Mouse (Mus musculus): ENCODE measurements at regions not wholly inside any gene's neighbourhood (a gene's known extent, or its start where the extent isn't known, plus 50 kb on each side); places are given as distances from the start of the nearest gene placed in this dataset.
A peak's percentile ranks its signal among the peaks of the same experiment; 100 is the strongest.
"Not testable (repeated sequence)": the region's sequence is repeated elsewhere in the genome, so short reads cannot be mapped to it uniquely, and the experiment has no call there.

DNA sequence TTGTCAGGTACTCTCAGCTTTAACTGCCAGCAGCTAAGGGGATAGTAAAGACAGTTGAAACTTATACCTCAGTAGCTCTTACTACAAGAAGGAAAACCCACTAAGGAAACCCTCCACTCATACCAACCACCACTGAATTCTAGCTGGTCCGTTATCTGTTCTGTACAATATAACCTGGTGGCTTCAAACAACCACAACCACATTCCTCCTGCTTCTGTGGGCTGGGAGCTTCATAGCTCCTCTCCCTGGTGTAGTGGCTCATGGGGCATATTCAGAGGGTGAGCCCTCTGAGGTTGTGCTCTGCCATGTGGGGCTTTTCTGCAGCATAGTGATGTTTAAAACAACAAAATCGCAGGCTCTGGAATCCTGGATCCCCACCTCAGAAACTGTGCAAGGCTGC, 110.0 kb upstream of the Arid1b start:
- DNase-seq (ENCODE audit: low spot score), result no peak

- no peak for DNase-seq (ENCODE audit: low spot score)
Observed at GRCm38 (mm10) chr17:4884761-4885160, 109.4 kb upstream of the Arid1b start.

DNA sequence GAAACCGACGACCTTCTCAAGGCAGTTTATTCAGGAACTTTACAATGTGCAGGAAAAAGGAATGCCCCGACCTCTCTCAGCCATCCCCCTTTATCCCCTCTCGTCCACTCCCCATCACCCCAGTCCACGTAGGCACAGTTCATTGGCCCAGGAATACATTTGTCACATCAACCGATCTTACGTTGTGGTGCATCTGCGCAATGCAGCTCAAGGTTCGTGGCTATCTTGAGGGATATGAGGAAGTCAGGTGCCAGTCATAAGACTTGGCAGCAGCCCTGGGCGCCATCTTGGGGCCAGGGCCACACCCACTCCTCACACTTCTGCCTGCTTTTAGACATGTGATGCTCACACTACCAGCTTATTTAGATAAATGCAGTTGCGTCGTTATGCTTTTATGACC, 106.8 kb upstream of the Arid1b start:
- DNase-seq (ENCODE audit: low spot score), result not testable (repeated sequence)

DNA sequence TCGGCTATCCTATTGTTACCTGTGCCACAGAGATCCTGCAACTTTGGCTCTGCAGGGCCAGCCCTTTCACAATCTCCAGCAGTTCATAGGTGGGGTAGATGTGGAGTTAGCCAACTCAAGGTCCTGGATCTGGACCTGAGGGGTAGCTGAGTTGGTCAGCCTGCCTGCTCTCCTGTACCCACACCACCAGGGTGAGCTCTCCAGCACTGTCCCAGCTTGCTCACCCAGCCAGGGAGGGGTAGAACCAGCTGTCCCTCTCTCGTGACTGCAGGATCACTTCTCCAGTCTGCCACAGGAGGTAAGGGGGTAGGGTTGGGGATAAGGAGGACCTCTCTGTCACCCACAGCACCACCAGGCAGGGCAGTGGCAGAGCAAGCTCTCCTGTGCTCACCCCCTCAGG, 104.6 kb upstream of the Arid1b start:
- no peak for DNase-seq (ENCODE audit: low spot score)

- no peak for DNase-seq (ENCODE audit: low spot score)
Observed at GRCm38 (mm10) chr17:4890131-4890530, 104.0 kb upstream of the Arid1b start.

- no peak for DNase-seq (ENCODE audit: low spot score)
Observed at GRCm38 (mm10) chr17:4891576-4891975, 102.6 kb upstream of the Arid1b start.

GRCm38 (mm10) chr17:4894756-4895330, 99.3 kb upstream of the Arid1b start:
- DNase-seq (ENCODE audit: low spot score), result not testable (repeated sequence)

DNA sequence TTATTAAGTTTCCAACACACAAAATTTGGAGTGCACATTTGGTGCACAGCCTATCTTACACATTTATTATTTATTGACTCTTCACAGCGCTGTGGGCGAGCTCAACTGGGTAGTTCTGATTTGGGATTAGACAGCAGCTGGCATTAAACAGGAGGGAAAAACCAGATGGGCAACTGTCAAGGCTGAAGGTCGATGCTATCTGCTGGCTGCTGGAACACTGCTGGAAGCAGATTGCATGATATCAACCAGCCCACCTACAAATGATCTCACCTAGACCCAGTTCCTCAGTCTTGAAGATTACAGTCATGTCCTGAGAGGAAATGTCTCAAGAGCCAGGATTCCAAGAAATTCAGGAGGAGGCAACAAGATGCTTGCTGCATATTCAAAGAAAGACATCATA, 91.0 kb upstream of the Arid1b start:
- no peak for DNase-seq (ENCODE audit: low spot score)

DNA sequence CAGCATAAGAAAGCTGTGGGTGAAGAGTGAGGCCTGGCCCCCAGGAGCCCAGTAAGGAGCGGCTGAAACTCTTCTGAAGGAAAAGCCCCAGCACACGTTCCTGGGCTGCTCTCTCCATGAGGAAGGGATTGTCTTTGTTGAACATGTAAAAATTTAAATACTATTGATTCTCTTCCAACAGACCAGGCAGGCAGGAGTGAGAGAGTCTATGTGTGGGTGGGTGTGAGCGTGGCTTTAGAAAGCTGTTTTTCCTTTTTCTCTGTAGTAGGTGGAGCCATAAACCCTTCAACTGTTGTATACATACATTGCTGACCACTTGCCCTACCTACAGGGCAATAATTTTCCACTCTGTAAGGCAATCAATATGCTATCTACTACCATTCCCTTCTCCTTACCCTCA, 87.6 kb upstream of the Arid1b start:
- no peak for DNase-seq (ENCODE audit: low spot score)

DNA sequence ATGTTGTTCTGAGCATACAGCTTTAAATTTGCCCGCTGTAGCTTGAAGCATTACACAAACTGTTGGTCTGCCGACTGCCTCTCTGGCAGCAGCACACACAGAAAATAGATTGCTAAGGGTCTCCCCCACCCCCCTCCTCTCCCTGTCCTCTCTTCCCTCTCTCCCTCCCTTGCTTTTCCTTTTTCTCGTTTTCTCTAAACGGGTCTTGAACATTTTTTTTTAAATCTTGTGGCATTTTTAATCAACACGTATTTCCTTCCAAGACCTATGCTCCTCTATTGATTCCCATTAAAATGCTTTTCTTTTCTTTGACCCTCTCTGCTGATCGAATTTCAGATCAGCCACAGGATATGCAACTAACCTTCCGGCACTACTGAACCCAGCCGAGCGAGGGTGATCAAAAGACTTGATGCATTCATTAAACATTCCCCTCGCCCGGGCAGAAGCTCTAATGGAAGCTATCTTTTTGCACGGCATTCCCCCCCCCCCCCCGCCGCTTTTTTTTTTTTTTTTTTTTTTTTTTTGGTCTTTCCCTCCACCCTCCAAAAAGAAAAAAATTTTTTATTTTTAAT, 86.9 kb upstream of the Arid1b start:
- peak; percentile 13 for DNase-seq (ENCODE audit: low spot score)

DNA sequence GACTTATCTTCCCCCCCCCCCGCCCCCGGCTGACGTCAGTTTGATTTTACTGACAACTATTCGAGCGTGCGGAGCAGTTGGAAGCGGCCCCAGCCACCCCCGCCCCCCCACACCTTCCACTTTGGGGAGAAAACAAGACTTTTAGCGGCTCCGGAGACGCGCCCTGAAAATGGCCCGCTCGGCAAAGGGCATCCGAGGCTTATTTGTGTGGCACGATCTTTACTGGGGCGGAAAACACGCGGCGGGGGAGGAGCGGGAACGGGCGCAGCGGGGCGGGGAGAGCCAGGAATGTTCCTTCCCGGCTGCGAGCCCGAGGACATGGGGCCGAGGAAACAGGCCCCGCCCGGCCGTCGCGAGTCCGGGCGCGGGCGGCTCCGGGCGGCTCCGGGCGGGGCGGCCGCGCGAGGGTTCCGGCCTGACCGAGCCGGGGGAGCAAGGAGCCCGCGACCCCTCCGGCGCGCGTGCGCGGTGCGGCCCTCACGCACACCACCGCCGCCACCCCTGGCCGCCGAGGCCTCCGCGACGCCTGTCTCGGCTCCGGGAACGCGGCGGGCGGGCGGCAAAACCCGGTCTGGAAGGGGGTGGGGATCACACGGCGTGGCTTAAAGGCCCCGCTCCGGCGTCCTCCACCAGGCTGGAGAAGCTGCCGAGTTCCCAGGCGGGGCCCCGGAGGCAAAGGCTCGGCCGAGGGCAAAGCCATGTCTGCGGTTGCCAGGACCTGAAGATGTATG, 86.1 kb upstream of the Arid1b start:
- DNase-seq (ENCODE audit: low spot score), result peak; percentile 88

DNA sequence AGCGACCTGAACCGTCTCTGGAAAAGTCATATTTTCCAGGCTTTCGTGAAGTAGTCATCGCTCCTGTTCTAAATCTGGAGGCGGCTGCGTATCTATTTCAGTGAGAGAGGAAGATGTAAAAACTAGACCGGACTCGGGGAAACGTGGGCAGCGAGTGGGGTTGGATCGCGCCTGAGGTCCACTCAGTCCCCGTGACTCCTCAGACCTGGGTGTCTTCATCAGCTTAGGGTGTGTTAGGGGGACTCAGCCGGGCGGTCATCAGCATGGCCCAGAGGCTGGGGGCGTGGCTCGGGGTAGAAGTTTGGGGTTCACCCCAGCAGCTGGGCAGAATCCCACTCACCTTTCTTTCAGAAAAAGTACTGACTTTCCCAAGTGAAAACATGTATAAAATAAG, 85.6 kb upstream of the Arid1b start:
- DNase-seq (ENCODE audit: low spot score), result no peak

DNA sequence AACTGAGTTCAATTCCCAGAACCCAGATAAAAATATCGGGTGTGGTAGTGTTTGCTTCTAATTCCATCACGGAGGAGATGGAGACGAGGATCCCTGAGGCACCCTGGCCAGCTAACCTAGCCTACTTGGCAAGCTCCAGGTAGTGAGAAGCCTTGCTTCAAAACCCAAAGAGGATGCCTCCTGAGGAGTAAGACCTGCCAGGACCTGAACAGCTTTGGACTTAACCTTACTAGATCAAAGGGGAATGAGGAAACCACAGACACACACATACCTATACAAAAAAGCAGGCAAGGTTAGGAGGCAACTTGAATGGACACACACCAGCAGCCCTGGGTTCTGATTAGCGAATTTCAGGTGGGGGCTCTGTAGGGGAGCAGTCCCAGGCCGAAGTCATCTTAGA, 84.0 kb upstream of the Arid1b start:
- no peak for DNase-seq (ENCODE audit: low spot score)

GRCm38 (mm10) chr17:4913001-4913400, 81.1 kb upstream of the Arid1b start:
- DNase-seq (ENCODE audit: low spot score), result no peak

DNA sequence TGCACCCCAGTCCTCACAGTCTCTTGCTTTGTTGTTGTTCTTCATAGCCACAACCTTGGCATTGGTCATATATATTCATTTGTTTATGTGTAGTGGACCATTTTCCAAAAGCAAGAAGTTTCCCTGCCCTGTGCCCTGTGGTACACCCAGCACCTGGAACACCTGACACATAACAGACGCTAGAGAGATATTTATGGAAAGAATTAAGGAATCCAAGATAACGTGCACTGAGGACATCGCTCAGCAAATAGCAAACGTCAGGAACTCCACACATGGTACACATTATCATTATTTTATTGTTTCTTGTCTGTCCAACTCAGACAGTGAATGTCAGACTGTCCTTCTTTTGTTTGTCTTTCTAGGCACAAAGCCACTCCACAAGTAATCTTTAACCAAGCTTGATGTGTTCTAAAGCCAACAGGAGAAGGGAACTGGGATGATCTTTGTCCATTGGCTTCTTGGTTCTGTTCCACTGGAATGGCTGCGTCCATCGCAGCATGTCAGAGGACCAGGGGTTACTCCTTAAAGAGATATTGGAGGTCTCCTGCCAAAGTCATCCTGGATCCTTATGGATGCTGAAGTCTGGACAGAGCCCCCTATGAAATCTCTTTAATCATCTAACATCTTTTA, 74.2 kb upstream of the Arid1b start:
- DNase-seq (ENCODE audit: low spot score), result no peak

DNA sequence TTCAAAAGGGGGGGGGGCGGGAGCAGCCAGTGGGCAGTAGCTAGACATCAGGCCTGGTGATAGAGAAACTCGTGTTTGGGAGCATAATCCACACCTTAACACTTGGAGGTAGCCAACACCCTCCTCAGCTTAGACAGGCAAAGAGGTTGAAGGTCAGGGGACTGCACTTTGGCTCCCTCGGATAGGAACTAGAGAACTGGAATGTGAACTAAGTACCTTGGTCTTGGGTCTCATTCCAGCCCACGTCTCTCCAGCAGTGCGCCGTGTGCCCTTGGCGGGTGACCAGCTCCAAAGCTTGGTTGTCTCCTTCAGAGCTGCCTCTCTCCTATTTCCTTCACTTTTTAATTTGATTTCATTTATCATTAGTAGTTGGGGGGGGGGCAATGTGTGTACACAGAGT, 73.0 kb upstream of the Arid1b start:
- no peak for DNase-seq (ENCODE audit: low spot score)

DNA sequence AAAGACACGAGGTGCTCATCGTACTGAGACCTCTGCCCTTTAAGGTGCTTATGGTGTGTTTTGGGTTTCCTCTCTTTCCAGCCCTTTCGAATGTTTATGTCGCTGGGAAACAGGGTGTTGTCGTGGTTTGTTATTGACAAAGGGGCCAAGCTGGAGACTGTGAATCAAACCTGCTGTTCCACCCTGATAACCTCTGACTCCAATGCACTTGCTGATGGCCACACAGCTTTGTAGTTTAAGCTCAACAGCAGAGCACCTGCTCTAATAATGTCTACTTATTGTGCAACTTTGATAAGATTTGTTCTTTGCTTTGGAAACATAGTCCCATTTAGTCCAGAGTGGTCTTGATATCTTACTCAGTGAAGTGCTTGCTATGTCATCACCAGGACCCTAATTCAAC, 65.5 kb upstream of the Arid1b start:
- DNase-seq (ENCODE audit: low spot score), result no peak

- DNase-seq (ENCODE audit: low spot score), result no peak
Observed at GRCm38 (mm10) chr17:4935268-4935667, 58.9 kb upstream of the Arid1b start.

- no peak for DNase-seq (ENCODE audit: low spot score)
Observed at GRCm38 (mm10) chr17:4940589-4940988, 53.5 kb upstream of the Arid1b start.

GRCm38 (mm10) chr17:4941286-4941800, 52.8 kb upstream of the Arid1b start:
- DNase-seq (ENCODE audit: low spot score), result no peak

DNA sequence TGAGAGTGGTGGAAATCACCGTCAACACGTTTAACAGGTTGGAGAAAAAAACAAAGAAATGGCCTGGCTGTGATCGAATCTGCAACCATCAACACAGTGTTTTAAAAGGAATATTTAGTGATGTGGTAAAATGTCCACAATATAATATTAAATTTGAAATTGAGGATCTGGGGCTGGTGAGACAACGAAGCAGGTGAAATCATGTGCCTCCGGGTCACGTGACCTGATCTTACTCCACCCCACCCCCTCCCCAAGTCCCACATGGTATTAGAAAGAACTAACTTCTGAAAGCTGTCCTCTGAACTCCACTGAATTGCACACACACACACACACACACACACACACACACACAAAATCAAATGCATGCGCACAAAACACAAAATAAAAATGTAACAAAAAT, 51.3 kb upstream of the Arid1b start:
- no peak for DNase-seq (ENCODE audit: low spot score)

All from T-cell, adult 2 months (primary cell).